Mouse (Mus musculus): ENCODE data around the gene Phf21b.

DNA sequence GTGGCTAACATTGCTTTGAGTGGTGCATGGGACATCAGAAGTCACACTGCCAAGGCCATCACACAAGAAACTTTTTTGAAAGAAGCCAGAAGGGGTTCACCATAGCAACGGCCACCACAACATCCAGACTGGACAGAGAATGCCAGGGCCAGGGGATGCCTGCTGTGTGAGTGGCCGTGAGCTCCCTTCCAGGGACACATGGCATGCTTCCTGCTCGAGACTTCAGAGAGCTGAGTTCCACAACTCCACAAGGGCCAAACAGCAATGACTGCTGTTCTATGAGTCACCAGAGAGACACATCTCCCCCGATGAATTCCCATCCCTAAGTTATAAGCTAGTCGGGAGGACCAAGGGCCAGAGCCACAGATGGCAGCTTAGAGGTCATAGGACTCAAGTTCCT lies 44.7 kb downstream of the Phf21b start:
- TF ChIP-seq POLR2A (IDR thresholded peaks at IDR 0.05; ENCODE audit: insufficient read depth, low read depth, low read length) (no peak), CTCF (IDR thresholded peaks at IDR 0.05; ENCODE audit: insufficient read depth, low read depth, low read length) (no peak)

All from olfactory bulb, adult 2 months (tissue).